Mouse (Mus musculus): ENCODE results near the gene Apba3. TPM values are rescaled to one million over a fixed set of nuclear protein-coding genes. Genes with fewer than 3 reads are reported as not detected.

Gene Apba3
- polyA plus RNA-seq (2017; shearing (Covaris generic)), result 10 to 100 TPM; 42.7 to 44.7 TPM

DNA sequence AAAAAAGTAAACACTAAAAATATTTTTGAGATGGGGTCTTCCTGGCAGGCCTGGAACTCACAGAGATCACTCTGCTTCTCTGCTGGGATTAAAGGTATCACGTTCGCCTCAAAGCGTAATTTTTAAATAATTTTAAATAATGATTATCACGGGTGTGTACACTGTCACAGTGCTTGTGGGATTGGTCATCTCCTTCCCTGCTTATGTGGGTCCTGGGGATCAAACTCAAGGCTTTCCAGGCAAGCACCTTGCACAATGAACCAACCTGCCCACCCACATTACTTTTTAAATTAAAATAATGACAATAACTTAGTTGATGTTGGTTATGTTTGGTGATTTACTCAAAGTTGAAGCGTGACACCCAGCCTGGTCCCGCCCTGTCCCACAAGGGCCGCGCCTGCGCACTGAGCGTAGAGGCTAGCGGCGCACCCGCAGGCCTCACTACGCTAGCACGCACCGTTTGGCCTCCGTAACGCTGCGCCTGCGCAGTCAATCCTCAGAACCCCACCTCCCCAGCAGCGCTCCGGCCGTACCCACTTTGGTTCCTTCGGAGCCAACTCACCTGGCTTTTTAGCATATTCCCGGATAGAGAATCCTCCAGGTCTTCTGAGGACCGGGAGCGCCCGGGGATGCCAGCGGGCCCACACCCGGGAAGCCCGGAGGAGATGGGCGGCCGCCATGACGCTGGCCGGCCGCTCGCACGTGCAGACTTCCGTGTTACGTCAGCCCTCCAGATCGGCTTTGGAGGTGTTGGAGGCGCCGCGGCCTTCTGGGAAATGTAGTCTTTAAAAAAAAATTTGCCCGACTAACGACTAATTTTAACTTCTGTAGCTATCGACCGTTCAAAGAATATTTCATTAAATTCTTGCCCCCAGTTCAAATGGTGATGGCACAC is at the start of gene Apba3, which contains the start of gene Mrpl54:
Gene Apba3 (plus strand): TSS at position 750 of the 895 bp plus-strand sequence.
Gene Mrpl54 (minus strand): TSS at position 724 of the 895 bp plus-strand sequence.

GRCm38 (mm10) chr10:81230438-81231332 is 36.1 kb upstream of the Apba3 start, which contains the start of gene Atcay:
TSS of gene Atcay (minus strand) at chr10:81230833.

DNA sequence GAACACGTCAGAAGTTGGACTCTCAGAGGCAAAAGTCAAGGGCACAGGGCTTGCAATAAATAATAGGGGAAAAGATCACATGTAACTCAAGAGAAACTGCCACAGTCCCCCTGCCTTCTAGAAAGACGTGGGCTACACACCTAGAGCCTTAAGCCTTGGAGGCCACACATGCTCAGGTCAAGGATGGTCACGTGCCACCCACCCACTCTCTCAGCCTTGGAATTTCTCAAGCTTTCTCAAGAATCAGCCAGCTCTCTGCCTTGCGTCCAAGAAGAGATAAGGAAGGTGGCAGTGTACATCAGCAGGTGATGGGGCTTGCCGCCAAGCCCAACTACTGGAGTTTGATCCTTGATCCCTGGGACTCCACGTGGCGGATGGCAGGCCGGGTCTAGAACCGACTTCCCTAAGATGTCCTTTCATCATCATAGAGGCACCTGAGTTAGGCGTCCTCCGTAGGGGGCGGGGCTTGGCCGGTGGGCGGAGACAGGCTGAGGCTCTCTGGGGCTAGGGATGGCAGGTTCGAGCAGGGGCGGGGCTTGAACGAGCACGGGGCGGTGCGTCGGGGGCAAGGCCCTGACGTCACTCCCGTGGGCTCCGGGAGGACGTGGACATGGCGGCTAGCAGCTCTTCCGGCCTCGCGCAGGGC is 34.1 kb upstream of the Apba3 start, which contains the start of gene Zfr2:
Gene Zfr2 (plus strand): TSS at position 576 of the 646 bp plus-strand sequence.

DNA sequence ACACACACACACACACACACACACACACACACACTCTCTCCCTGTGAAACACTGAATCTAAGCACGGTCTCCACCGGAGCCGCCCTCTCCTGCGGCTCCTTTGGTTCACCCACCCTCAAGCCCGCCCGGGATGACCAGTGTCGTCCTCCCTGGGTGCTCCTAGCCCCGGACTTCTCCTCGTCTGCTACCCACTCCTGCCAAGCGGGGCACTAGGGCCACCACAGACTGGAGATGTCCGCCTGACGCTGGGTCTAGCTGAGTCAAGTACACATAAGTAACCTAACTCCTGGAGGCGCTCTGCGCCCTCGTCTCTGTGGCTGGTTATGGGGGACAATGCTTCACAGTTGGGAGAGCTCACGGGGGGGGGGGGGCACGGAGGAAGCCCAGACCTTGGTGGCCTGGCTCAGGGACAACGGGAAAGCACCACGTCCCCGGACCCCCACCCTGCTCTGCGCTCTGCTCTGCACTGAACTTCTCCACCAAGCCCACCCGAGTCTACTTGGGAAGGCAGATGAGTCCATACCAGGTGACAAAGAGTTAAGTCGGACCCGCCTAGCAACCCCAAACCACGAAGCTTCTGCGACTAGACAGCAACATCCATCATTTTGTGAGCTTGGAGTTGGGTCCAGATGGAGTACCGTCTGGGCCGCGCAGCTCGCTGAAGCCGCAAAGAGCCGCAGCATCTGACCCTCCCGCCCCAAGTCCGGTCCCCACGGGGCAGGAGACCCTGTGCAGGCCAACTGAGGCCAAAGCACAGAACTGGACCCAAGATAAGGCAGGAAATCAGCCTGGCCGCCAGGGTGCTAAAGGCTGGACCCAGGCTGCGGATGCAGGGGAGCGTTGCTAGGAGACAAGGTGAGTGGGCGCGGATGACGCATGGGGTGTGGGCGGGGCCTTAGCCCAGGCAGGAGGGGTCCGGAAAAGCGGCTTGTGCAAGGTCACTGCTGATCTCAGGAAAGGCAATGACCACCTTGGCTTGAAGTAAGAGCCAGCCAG is 14.0 kb upstream of the Apba3 start, which contains the start of gene Matk:
Gene Matk (plus strand): TSS at position 512 of the 996 bp plus-strand sequence.

DNA sequence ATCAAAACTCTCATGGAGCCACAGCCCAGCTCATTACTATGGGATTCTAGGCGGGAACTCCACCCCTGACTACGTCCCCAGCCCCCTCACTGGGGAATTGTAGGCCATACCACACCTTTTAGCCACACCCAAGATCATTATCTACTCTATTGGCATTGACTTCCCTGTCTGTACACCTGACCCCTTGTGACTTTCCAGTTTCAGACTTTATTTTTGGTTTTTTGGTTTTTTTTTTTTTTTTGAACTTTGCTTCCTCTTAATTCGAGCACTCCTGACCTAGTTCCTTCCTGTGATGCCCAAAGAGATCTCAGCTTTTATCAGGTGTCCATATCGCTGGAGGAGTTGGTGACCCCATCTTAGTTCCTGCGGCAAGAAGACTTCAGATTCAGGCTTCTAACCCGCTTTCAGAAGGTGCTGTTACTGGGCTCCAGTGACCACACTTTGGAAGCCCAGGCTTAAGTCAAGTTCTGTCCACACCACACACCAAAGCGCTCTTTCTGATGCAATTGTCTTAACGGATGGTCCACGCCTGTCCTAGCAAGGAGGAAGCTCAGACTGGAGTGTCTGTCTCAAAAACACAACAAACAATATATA is 24.8 kb downstream of the Apba3 start, which contains the start of gene Tjp3:
Gene Tjp3 (minus strand): TSS at position 71 of the 594 bp plus-strand sequence.

DNA sequence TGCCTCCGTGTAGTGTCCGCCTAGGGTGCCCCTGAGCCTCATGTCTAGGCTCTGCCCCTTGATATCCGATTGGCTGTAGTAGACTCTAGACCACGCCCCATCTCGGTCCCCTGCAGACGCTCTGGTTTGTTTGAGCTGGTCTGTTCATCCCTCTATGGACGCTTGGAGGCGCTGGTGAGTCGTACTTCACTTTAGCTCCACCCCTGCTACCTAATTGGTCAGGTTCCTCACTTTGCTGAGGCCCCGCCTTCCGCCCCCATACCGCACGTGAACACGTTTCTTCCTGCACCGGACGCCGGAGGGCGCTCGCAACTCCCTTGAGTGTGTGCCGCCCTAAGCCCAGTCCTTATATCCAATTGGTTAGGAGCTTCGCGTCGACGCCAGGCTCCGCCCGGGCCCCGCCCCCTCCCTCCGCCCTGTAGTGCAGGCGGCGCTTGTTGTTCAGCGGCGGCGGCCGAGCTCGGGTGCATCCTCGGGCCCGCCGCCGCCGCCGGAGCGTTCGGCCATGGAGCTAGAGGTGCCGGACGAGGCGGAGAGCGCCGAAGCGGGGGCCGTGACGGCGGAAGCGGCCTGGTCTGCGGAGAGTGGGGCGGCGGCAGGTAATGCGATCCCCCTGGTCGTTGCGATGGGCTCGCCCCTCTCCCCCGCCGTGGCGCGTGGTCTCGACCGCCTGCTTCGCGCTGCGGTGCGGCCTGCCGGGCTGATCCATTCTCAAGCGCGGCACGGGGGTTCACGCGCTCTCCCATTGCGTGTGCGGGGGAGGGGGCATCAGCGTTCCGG is 26.0 kb downstream of the Apba3 start, which contains the start of gene Pip5k1c:
Gene Pip5k1c (plus strand): TSS at position 410 of the 780 bp plus-strand sequence.

GRCm38 (mm10) chr10:81320550-81321347 is 54.0 kb downstream of the Apba3 start, which contains the start of gene Cactin:
TSS of gene Cactin (plus strand) at chr10:81321103.

Other genes starting within 250 kb of the Apba3 start
- 1 to 10 TPM in 1 of 2 experiments, under 1 TPM in 1; 0.36 to 2.3 TPM for gene Diras1, start 241.3 kb upstream of the Apba3 start, polyA plus RNA-seq (2017; shearing (Covaris generic))
- gene Slc39a3, start 229.5 kb upstream of the Apba3 start, polyA plus RNA-seq (2017; shearing (Covaris generic)), result 10 to 100 TPM; 13.2 to 17.6 TPM
- 100 to 1,000 TPM; 101 to 111 TPM for gene Sgta, start 206.8 kb upstream of the Apba3 start, polyA plus RNA-seq (2017; shearing (Covaris generic))
- 1 to 10 TPM; 8.4 to 9.8 TPM for gene Thop1, start 196.9 kb upstream of the Apba3 start, polyA plus RNA-seq (2017; shearing (Covaris generic))
- 1 to 10 TPM in 1 of 2 experiments, not detected in 1; 3.7 TPM for gene Creb3l3, start 168.1 kb upstream of the Apba3 start, polyA plus RNA-seq (2017; shearing (Covaris generic))
- gene Map2k2, start 161.0 kb upstream of the Apba3 start, polyA plus RNA-seq (2017; shearing (Covaris generic)), result 100 to 1,000 TPM; 173 to 181 TPM
- 10 to 100 TPM; 80.7 to 89.3 TPM for gene Zbtb7a, start 131.7 kb upstream of the Apba3 start, polyA plus RNA-seq (2017; shearing (Covaris generic))
- gene Pias4, start 99.0 kb upstream of the Apba3 start, polyA plus RNA-seq (2017; shearing (Covaris generic)), result 10 to 100 TPM; 47.9 to 52.2 TPM
- gene Eef2, start 90.3 kb upstream of the Apba3 start, polyA plus RNA-seq (2017; shearing (Covaris generic)), result 100 to 1,000 TPM; 560 to 709 TPM
- gene Dapk3, start 84.0 kb upstream of the Apba3 start, polyA plus RNA-seq (2017; shearing (Covaris generic)), result 100 to 1,000 TPM in 1 of 2 experiments, 10 to 100 TPM in 1; 79.0 to 108 TPM
- under 1 TPM in 1 of 2 experiments, not detected in 1; 0.19 TPM for gene 4930442H23Rik, start 83.1 kb upstream of the Apba3 start, polyA plus RNA-seq (2017; shearing (Covaris generic))
- 1 to 10 TPM in 1 of 2 experiments, under 1 TPM in 1; 0.34 to 3.1 TPM for gene Nmrk2, start 64.9 kb upstream of the Apba3 start, polyA plus RNA-seq (2017; shearing (Covaris generic))
- gene Atcay, start 36.1 kb upstream of the Apba3 start, polyA plus RNA-seq (2017; shearing (Covaris generic)), result 1 to 10 TPM; 1.6 to 5.6 TPM
- gene Zfr2, start 33.8 kb upstream of the Apba3 start, polyA plus RNA-seq (2017; shearing (Covaris generic)), result 1 to 10 TPM; 7.6 TPM
- 100 to 1,000 TPM in 1 of 2 experiments, 10 to 100 TPM in 1; 57.1 to 143 TPM for gene Matk, start 14.0 kb upstream of the Apba3 start, polyA plus RNA-seq (2017; shearing (Covaris generic))
- gene Mrpl54, start within 50 bp of the Apba3 start, polyA plus RNA-seq (2017; shearing (Covaris generic)), result 10 to 100 TPM; 81.0 to 96.1 TPM
- 10 to 100 TPM; 19.3 to 24.9 TPM for gene Tjp3, start 24.6 kb downstream of the Apba3 start, polyA plus RNA-seq (2017; shearing (Covaris generic))
- 10 to 100 TPM; 83.6 to 95.1 TPM for gene Pip5k1c, start 26.0 kb downstream of the Apba3 start, polyA plus RNA-seq (2017; shearing (Covaris generic))
- 10 to 100 TPM; 61.4 to 82.7 TPM for gene Cactin, start 54.1 kb downstream of the Apba3 start, polyA plus RNA-seq (2017; shearing (Covaris generic))
- gene Tbxa2r, start 61.8 kb downstream of the Apba3 start, polyA plus RNA-seq (2017; shearing (Covaris generic)), result 10 to 100 TPM; 63.1 to 66.4 TPM
- gene Gipc3, start 76.3 kb downstream of the Apba3 start, polyA plus RNA-seq (2017; shearing (Covaris generic)), result under 1 TPM in 1 of 2 experiments, not detected in 1; 0.49 TPM
- 10 to 100 TPM; 35.3 to 47.8 TPM for gene Hmg20b, start 83.5 kb downstream of the Apba3 start, polyA plus RNA-seq (2017; shearing (Covaris generic))
- 1 to 10 TPM; 4.9 to 7.1 TPM for gene Mfsd12, start 90.5 kb downstream of the Apba3 start, polyA plus RNA-seq (2017; shearing (Covaris generic))
- 1 to 10 TPM; 1.7 to 4.3 TPM for gene 4930404N11Rik, start 98.9 kb downstream of the Apba3 start, polyA plus RNA-seq (2017; shearing (Covaris generic))
- 10 to 100 TPM; 62.2 to 65.0 TPM for gene Fzr1, start 111.6 kb downstream of the Apba3 start, polyA plus RNA-seq (2017; shearing (Covaris generic))
- gene Dohh, start 117.5 kb downstream of the Apba3 start, polyA plus RNA-seq (2017; shearing (Covaris generic)), result 10 to 100 TPM; 30.8 to 32.1 TPM
- 1 to 10 TPM; 2.6 to 5.0 TPM for gene Gm48551, start 117.5 kb downstream of the Apba3 start, polyA plus RNA-seq (2017; shearing (Covaris generic))
- 1 to 10 TPM in 1 of 2 experiments, under 1 TPM in 1; 0.57 to 1.1 TPM for gene Gm48552, start 122.0 kb downstream of the Apba3 start, polyA plus RNA-seq (2017; shearing (Covaris generic))
- gene Smim24, start 126.1 kb downstream of the Apba3 start, polyA plus RNA-seq (2017; shearing (Covaris generic)), result 1 to 10 TPM in 1 of 2 experiments, not detected in 1; 5.5 TPM
- gene Nfic, start 188.7 kb downstream of the Apba3 start, polyA plus RNA-seq (2017; shearing (Covaris generic)), result 10 to 100 TPM; 20.7 to 22.4 TPM
- under 1 TPM; 0.24 to 0.31 TPM for gene Celf5, start 215.7 kb downstream of the Apba3 start, polyA plus RNA-seq (2017; shearing (Covaris generic))
- gene Ncln, start 229.4 kb downstream of the Apba3 start, polyA plus RNA-seq (2017; shearing (Covaris generic)), result 100 to 1,000 TPM in 1 of 2 experiments, 10 to 100 TPM in 1; 98.8 to 103 TPM
- gene S1pr4, start 233.2 kb downstream of the Apba3 start, polyA plus RNA-seq (2017; shearing (Covaris generic)), result 10 to 100 TPM; 59.0 to 73.6 TPM